Mouse (Mus musculus) intestine, embryonic 14.5 days (tissue): ENCODE measurements around the gene Tbc1d4. TPM values are rescaled to one million over a fixed set of nuclear protein-coding genes. Genes with fewer than 3 reads are reported as not detected.

Source experiments
- ATAC-seq: fragments of 200-750 bp; cut with Nextera tagmentation; replicated peaks from 2 replicates; pipeline ENCODE4 v1.8.0; 2017; ENCODE audit warnings: low read depth, moderate number of reproducible peaks, moderate TSS enrichment, moderate library complexity; ENCODE audit not compliant: low FRiP score, low TSS enrichment
- DNase-seq: peaks from one replicate; pipeline ENCODE4 v3.0.0-alpha.2; 2018; ENCODE audit warnings: low spot score
- H3K27ac ChIP-seq: fragments of 300-500 bp; sonication (generic); 2 replicates; pipeline ENCODE4 v1.5.1; 2014; ENCODE audit warnings: low read depth, mild to moderate bottlenecking, control low read depth
- H3K27me3 ChIP-seq: fragments of 300-500 bp; sonication (generic); replicated peaks from 2 replicates; pipeline ENCODE4 v1.6.1; 2014; ENCODE audit warnings: low read length, control low read depth; ENCODE audit not compliant: control insufficient read depth, insufficient read depth
- H3K36me3 ChIP-seq: fragments of 300-500 bp; sonication (generic); 2 replicates; pipeline ENCODE4 v1.6.1; 2014; ENCODE audit warnings: low read length, control low read depth; ENCODE audit not compliant: control insufficient read depth, insufficient read depth
- H3K4me1 ChIP-seq: fragments of 300-500 bp; sonication (generic); replicated peaks from 2 replicates; pipeline ENCODE4 v1.6.1; 2014; ENCODE audit warnings: low read length, control low read depth, mixed read lengths; ENCODE audit not compliant: control insufficient read depth, insufficient read depth
- H3K4me2 ChIP-seq: fragments of 300-500 bp; sonication (generic); 2 replicates; pipeline ENCODE4 v1.6.1; 2014; ENCODE audit warnings: low read length
- H3K4me3 ChIP-seq: fragments of 300-500 bp; sonication (generic); 2 replicates; pipeline ENCODE4 v1.5.1; 2014; ENCODE audit warnings: low read depth, low read length, control low read depth, mixed read lengths
- H3K9ac ChIP-seq: fragments of 300-500 bp; sonication (generic); 2 replicates; pipeline ENCODE4 v1.6.1; 2014; ENCODE audit warnings: mild to moderate bottlenecking, low read length
- H3K9me3 ChIP-seq: fragments of 300-500 bp; sonication (generic); 2 replicates; pipeline ENCODE4 v1.6.1; 2016; ENCODE audit warnings: low read length, control low read depth; ENCODE audit not compliant: control insufficient read depth
- WGBS: fragments of 180-500 bp; shearing (Covaris S2); extraction: QIAGEN DNeasy Blood & Tissue Kit; methylation state at CpG from one replicate; pipeline ENCODE4 v1.1.7; 2014; 5-methylcytosine and 5-hydroxymethylcytosine counted together
- polyA plus RNA-seq: library from polyadenylated mRNA; unstranded; fragments of >200 nt; fragmentation: Nextera tagmentation; extraction: Ambion mirVana; gene quantifications from 2 replicates; pipeline ENCODE4 v1.2.1, GENCODE M21; 2014

Gene Tbc1d4
- 7.3 and 7.5 TPM in 2 replicates for polyA plus RNA-seq

DNA sequence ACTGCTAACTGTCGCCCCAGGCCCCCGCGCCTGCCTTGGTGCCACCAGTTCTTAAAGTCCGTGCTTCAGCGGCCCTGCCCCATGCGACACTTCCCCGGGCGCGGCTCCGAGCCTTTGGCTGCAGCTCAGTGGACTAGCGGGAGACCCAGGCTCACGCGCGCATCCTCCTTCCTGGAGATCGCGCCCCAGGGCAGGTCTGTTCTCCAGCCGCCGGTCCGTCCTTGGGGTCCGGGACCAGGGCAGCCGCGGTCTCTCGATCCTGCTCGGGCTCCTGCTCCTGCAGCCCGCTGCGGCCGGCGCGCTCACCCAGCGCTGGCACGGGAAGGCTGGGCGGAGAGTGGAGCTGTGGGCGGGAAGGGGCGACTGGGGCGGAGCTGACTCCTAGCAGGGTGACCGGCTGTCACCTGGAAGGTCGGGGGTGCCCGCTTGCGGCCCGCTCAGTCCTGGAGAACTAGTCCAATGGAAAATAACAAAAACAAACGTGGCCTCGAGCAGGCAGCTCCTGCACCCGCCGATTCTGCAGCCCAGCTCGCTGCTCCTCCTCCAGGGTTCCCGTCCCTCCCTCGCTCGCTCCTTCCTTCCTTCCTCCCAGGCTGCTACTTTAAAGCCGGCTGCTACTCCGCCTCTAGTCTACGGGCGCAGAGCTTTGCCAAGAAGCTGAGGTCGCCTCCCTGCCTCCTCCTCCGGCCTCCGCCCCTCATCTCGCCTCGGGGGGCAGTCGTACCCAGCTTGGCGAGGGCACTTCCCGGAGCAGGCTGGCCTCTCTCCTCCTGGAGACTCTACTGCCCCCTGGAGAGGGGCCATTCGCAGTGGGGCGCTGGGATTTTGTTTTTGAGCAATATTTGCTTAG is at the start of gene Tbc1d4:
TSS of gene Tbc1d4 (minus strand) at position 673 of the 850 bp plus-strand sequence.
- H3K9ac ChIP-seq, result peak within 1 kb of the TSS; percentile 58
- H3K4me3 ChIP-seq, result peak within 1 kb of the TSS; percentile 64
- H3K27ac ChIP-seq, result peak within 1 kb of the TSS; percentile 62; the same call in 1 of the 2 replicates
- ATAC-seq (peak; percentile 91), DNase-seq (peak; percentile 91)
- H3K4me2 ChIP-seq, result peak within 1 kb of the TSS; percentile 100
- H3K9me3 ChIP-seq, result no peaks in the 10 kb centered on the region
- no peaks in the 10 kb centered on the region for H3K36me3 ChIP-seq
- H3K4me1 ChIP-seq, result 0 out of 2 replicates have a peak, but pooled peaks cover 2% of the 10 kb centered on the region
- H3K27me3 ChIP-seq, result no peaks in the 10 kb centered on the region
- under 1% methylated on average over 62 of the region's 62 CpGs for WGBS

DNA sequence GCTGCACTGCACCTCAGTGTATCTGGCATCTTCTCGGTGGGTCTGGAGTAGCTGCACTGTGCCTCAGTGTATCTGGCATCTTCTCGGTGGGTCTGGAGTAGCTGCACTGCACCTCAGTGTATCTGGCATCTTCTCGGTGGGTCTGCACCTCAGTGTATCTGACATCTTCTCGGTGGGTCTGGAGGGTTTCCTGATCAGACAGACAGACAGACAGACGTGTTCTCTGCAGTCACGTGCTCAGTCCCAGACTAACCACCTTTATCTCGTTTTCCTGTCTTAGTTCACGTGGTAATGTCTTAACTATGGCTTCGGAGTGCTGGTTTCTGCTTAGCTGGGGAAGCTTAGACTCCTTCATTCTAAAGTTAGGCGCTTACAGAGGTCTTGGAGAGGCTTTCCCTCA is 47.3 kb upstream of the Tbc1d4 start:
- H3K4me1 ChIP-seq, result 0 out of 2 replicates have a peak, but pooled peaks cover 5% of the 10 kb centered on the region
- H3K9me3 ChIP-seq, result no peaks in the 10 kb centered on the region
- no peak for ATAC-seq
- H3K9ac ChIP-seq, result no peak overlapping the region
- H3K4me2 ChIP-seq, result no peak overlapping the region
- no peak overlapping the region for H3K4me3 ChIP-seq
- H3K36me3 ChIP-seq, result peaks cover 5% of the 10 kb centered on the region; the same call in 1 of the 2 replicates
- no peak for DNase-seq
- WGBS, result 81% methylated on average over 10 of the region's 10 CpGs
- no peak overlapping the region for H3K27ac ChIP-seq
- no peaks in the 10 kb centered on the region for H3K27me3 ChIP-seq

DNA sequence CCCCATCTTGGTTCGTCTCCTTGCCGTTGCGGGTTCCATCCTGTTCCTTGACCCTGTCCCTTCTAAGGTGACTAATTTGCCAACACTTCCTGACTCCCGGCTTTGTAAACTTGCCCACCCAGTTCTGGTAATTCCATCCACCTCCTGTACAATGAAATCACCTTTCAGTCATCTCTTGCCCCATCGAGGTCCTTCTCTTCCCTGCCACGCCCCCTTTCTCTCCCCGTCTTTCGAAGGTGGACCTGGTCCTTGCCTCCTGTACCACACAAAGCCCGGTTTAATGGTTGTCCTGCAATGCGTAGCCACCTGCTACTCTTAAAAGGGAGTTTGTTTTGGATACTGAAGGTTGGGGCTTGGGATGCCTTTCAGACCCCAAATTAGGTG is 45.5 kb upstream of the Tbc1d4 start:
- no peaks in the 10 kb centered on the region for H3K36me3 ChIP-seq
- H3K9ac ChIP-seq, result peak overlapping the region; percentile 74
- under 1% methylated on average over 10 of the region's 10 CpGs for WGBS
- H3K27ac ChIP-seq, result no peak overlapping the region
- ATAC-seq (no peak; the same call in 1 of the 2 replicates), DNase-seq (no peak)
- no peaks in the 10 kb centered on the region for H3K27me3 ChIP-seq
- H3K4me2 ChIP-seq, result peak overlapping the region; percentile 91
- no peaks in the 10 kb centered on the region for H3K9me3 ChIP-seq
- H3K4me3 ChIP-seq, result peak overlapping the region; percentile 97
- 0 out of 2 replicates have a peak, but pooled peaks cover 5% of the 10 kb centered on the region for H3K4me1 ChIP-seq

DNA sequence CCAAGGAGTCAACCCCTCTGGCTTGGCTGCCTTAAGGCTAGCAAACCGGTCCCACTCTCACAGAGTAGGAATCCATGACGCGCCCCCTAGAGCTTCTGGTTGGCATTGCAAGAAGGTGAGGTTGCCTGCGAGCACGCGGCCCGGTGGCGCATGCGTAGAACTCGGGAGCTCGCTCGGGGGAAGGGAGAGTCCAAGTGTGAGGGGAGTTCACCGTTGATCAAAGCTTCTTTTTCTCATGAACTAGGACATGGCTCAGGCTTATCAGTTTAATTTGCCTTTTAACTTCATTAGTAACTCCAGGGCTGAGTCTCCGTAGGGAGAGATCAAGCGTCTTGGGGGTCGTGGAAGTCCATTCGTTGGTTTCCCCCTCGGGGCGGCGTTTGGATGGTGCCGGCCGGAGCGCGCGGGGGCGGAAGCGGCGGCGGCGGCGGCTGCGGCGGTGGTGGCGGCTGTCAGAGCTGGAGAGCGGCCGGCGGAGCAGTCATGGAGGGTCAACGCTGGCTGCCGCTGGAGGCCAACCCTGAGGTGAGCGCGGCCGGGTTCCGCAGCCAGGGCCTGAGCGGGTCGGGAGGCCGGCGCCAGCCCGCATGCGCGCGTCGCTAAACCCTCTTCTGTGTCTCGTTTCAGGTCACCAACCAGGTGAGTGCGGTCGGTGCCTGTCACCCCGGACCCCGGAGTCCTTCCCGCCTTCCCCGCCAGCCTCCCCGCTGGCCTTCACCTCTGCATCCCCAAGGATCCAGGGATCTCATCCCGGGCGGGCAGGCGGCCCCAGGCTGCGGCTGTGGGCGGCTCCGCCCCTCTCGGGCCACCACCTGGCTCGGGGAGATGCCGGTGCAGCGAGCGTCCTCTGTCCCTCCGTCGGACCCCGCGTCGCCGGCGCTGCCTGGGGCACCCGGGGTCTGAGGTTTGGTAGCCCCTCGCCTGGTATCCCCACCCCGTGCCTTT is 44.9 kb upstream of the Tbc1d4 start, which contains the start of gene Uchl3:
TSS of gene Uchl3 (plus strand) at position 387 of the 945 bp plus-strand sequence.
- H3K27ac ChIP-seq, result peak within 1 kb of the TSS; percentile 65; the same call in 1 of the 2 replicates
- under 1% methylated on average over 71 of the region's 81 CpGs for WGBS
- H3K9me3 ChIP-seq, result no peaks in the 10 kb centered on the region
- ATAC-seq (peak; percentile 91), DNase-seq (peak; percentile 100)
- H3K4me3 ChIP-seq, result peak within 1 kb of the TSS; percentile 97
- H3K4me1 ChIP-seq, result 0 out of 2 replicates have a peak, but pooled peaks cover 5% of the 10 kb centered on the region
- H3K27me3 ChIP-seq, result no peaks in the 10 kb centered on the region
- peak within 1 kb of the TSS; percentile 74 for H3K9ac ChIP-seq
- H3K36me3 ChIP-seq, result no peaks in the 10 kb centered on the region
- peak within 1 kb of the TSS; percentile 91 for H3K4me2 ChIP-seq

DNA sequence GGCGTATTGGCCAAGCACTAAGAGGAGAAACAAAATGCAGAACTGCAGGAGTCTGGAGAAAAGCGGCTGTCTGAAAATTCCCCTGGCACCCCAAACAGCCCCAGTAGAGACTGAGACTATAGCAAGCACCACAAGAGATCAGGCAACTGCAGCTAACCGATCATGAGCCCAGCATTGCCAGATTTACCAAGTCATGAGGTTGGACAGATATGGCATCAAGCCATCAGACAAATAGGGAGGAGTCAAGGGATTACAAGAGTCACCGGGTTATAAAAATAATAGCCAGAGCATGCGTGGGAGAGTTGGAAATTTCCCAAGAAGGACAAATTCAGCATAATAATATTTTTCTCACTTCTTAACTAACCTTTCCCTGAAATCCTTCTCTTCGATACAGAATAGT is 43.6 kb upstream of the Tbc1d4 start:
- no peak for ATAC-seq
- 91% methylated on average over 6 of the region's 6 CpGs for WGBS
- no peak overlapping the region for H3K27ac ChIP-seq
- H3K4me3 ChIP-seq, result no peak overlapping the region
- H3K9ac ChIP-seq, result no peak overlapping the region
- no peaks in the 10 kb centered on the region for H3K9me3 ChIP-seq
- H3K27me3 ChIP-seq, result no peaks in the 10 kb centered on the region
- H3K4me2 ChIP-seq, result no peak overlapping the region
- H3K36me3 ChIP-seq, result no peaks in the 10 kb centered on the region
- no peak for DNase-seq
- 0 out of 2 replicates have a peak, but pooled peaks cover 5% of the 10 kb centered on the region for H3K4me1 ChIP-seq

DNA sequence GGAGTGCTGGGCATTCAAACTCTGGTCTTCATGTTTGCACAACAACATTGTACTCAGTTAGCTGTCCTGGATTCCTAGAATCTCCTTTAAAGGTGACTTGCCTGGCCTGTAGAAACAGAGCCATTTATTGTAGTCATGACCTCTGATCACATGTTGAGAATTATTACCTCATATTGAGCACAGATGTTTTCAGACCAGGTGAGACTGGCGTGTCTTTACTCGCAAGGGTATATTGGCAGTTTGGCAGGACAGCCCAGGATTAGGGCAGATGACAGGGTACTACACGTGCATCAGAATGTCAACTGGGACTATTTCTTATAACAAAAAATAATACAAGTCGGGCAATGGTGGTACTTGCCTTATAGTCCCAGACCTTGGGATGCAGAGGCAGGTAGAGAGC is 41.6 kb upstream of the Tbc1d4 start:
- DNase-seq (no peak), ATAC-seq (no peak)
- Histone ChIP-seq H3K9me3 (no peaks in the 10 kb centered on the region), H3K4me1 (0 out of 2 replicates have a peak, but pooled peaks cover 5% of the 10 kb centered on the region), H3K27me3 (no peaks in the 10 kb centered on the region), H3K27ac (no peak overlapping the region), H3K4me2 (no peak overlapping the region), H3K36me3 (no peaks in the 10 kb centered on the region), H3K4me3 (no peak overlapping the region), H3K9ac (no peak overlapping the region)
- 89% methylated on average over 4 of the region's 4 CpGs for WGBS

DNA sequence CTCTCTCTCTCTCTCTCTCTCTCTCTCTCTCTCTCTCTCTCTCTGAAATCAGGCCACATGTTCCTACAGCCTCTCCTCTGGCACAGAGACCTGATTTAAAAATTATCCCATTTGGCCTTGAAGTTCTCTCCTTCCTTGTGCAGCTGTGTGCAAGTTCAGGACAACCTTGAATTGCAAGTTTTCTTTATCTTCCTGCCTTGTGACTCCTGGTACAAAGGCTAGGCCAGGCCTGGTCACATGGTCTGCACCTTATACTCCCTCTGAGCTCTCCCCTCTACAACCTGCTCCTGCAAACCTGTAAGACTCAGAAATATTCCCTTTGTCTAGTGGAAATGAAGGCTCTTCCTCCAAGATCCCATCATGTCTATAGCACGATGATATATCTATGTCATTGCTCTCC is 36.0 kb upstream of the Tbc1d4 start:
- Histone ChIP-seq H3K27ac (no peak overlapping the region), H3K9me3 (no peaks in the 10 kb centered on the region), H3K4me3 (no peak overlapping the region), H3K36me3 (no peaks in the 10 kb centered on the region), H3K4me2 (no peak overlapping the region), H3K27me3 (no peaks in the 10 kb centered on the region), H3K4me1 (no peaks in the 10 kb centered on the region), H3K9ac (no peak overlapping the region)
- DNase-seq, result no peak
- ATAC-seq, result no peak
- WGBS, result 77% methylated on average over 1 of the region's 1 CpGs

DNA sequence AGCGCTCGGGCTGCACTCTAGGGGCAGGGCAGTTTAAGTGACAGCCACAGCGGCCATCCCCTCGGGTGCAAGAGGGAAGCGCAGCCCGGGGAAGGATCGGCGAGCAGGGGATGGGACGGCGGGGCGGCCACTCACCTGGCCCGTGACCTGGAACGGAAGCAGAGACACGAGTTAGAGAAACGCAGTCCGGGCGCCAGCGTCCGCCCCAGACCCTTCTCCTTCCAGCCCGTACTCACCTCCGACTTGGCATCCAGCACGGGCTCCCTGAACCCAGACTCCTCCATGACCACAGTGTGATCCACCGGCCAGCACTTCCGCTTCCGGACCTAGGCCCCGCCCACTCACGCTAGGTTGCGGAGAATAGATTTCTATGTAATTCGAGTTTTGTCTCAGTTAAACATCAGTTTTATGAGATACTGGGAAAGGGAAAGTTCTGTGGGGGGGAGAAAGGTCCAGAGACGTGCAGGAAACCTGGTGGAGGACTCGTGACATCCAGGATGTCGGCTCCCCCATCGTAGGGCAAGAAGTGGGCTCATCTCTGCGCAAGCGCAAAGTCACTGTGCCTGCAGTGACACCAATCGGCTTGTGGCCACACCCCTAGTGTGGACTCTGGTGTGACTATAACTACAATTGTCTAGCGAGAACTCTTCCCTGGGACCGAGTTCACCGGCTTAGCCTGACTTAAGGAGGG is 31.3 kb upstream of the Tbc1d4 start, which contains the start of gene Commd6:
TSS of gene Commd6 (minus strand) at position 534 of the 691 bp plus-strand sequence.
- H3K9me3 ChIP-seq, result no peaks in the 10 kb centered on the region
- H3K27me3 ChIP-seq, result no peaks in the 10 kb centered on the region
- WGBS, result 0% methylated on average over 39 of the region's 39 CpGs
- peak; percentile 97 for DNase-seq
- peak; percentile 97 for ATAC-seq
- H3K9ac ChIP-seq, result peak within 1 kb of the TSS; percentile 69
- H3K4me3 ChIP-seq, result peak within 1 kb of the TSS; percentile 85
- peak within 1 kb of the TSS; percentile 83 for H3K4me2 ChIP-seq
- no peaks in the 10 kb centered on the region; the same call in 1 of the 2 replicates for H3K4me1 ChIP-seq
- H3K36me3 ChIP-seq, result peaks cover 3% of the 10 kb centered on the region; the same call in 1 of the 2 replicates
- peak within 1 kb of the TSS; percentile 83 for H3K27ac ChIP-seq
